Mouse (Mus musculus): Measurements from ENCODE around the gene Cpne8.

DNA sequence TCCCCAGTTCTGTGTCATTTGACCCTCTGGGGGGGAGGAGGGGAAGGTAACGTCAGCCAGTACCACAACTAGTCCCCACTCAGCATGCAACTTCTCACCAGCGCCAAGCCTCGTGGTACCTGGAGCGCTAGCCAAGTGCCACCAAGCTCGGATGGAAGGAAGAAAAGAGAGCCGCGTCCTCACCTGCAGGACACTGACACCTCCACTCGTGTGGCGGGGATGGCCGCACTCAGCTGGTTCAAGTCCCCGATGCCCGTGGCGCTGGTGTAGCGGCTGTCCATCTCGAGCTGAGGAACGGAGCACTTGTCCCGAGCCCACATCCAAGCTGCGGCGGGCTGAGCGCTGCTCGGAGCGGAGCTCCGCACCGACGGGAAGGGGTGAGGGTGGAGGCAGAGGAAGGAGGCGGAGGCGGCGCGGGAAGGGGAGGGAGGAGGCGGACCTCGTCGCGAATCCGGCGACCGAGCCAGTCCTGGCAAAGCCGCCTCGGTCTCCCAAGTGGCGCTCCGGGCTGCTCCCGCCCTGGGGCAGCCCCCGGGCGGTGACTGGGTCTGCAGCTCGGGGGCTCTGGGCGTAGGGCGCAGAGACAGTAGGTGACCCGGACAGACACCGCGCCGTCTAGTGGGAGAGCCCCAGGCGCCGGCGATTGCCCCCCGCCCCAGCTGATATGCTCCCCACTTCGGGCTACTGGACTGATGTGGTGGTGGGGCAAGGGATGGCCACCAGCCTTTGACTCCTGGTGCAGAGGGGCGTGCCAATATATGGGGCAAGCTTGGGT, at the start of gene Cpne8:
- no peak for TF ChIP-seq POLR2A (IDR thresholded peaks at IDR 0.05; ENCODE audit: low read depth, low read length)
- no peak for TF ChIP-seq CTCF (conservative IDR thresholded peaks at IDR 0.05; ENCODE audit: insufficient read depth, insufficient read length, low read depth, low read length)
